Mouse (Mus musculus): ENCODE data around the gene Tbc1d1.
"Not testable (repeated sequence)": the region's sequence is repeated elsewhere in the genome, so short reads cannot be mapped to it uniquely, and the experiment has no call there.

Gene Tbc1d1

GRCm38 (mm10) chr5:64360147-64360875 is 204.2 kb downstream of the Tbc1d1 start:
- DNase-seq (ENCODE audit: low spot score), result no peak

GRCm38 (mm10) chr5:64360876-64361268 is 204.8 kb downstream of the Tbc1d1 start:
- not testable (repeated sequence) for DNase-seq (ENCODE audit: low spot score)

- DNase-seq (ENCODE audit: low spot score), result no peak
These were observed 207.8 kb downstream of the Tbc1d1 start for GRCm38 (mm10) chr5:64363859-64364406.

- DNase-seq (ENCODE audit: low spot score), result no peak
These were observed 208.5 kb downstream of the Tbc1d1 start for GRCm38 (mm10) chr5:64364432-64365125.

- no peak for DNase-seq (ENCODE audit: low spot score)
These were observed 209.3 kb downstream of the Tbc1d1 start for GRCm38 (mm10) chr5:64365187-64366066.

- no peak for DNase-seq (ENCODE audit: low spot score)
These were observed 210.0 kb downstream of the Tbc1d1 start for GRCm38 (mm10) chr5:64366113-64366512.

GRCm38 (mm10) chr5:64367426-64367825 is 211.3 kb downstream of the Tbc1d1 start:
- DNase-seq (ENCODE audit: low spot score), result no peak

- no peak for DNase-seq (ENCODE audit: low spot score)
These were observed 215.3 kb downstream of the Tbc1d1 start for GRCm38 (mm10) chr5:64371331-64371831.

GRCm38 (mm10) chr5:64372292-64372961 is 216.3 kb downstream of the Tbc1d1 start:
- no peak for DNase-seq (ENCODE audit: low spot score)

- DNase-seq (ENCODE audit: low spot score), result no peak
These were observed 217.6 kb downstream of the Tbc1d1 start for GRCm38 (mm10) chr5:64373695-64374094.

- DNase-seq (ENCODE audit: low spot score), result no peak
These were observed 219.7 kb downstream of the Tbc1d1 start for GRCm38 (mm10) chr5:64375851-64376250.

GRCm38 (mm10) chr5:64376466-64376865 is 220.4 kb downstream of the Tbc1d1 start:
- DNase-seq (ENCODE audit: low spot score), result no peak

GRCm38 (mm10) chr5:64377705-64378104 is 221.6 kb downstream of the Tbc1d1 start:
- DNase-seq (ENCODE audit: low spot score), result no peak

GRCm38 (mm10) chr5:64378591-64379275 is 222.6 kb downstream of the Tbc1d1 start:
- DNase-seq (ENCODE audit: low spot score), result no peak

GRCm38 (mm10) chr5:64379829-64380228 is 223.7 kb downstream of the Tbc1d1 start:
- DNase-seq (ENCODE audit: low spot score), result no peak

- DNase-seq (ENCODE audit: low spot score), result no peak
These were observed 224.7 kb downstream of the Tbc1d1 start for GRCm38 (mm10) chr5:64380698-64381375.

GRCm38 (mm10) chr5:64381538-64381937 is 225.4 kb downstream of the Tbc1d1 start:
- DNase-seq (ENCODE audit: low spot score), result no peak

- DNase-seq (ENCODE audit: low spot score), result peak; percentile 91
These were observed 226.4 kb downstream of the Tbc1d1 start for GRCm38 (mm10) chr5:64382451-64383057.

- no peak for DNase-seq (ENCODE audit: low spot score)
These were observed 227.1 kb downstream of the Tbc1d1 start for GRCm38 (mm10) chr5:64383215-64383614.

GRCm38 (mm10) chr5:64384546-64384945 is 228.4 kb downstream of the Tbc1d1 start:
- DNase-seq (ENCODE audit: low spot score), result no peak
